Mouse (Mus musculus) small intestine, adult 2 months (tissue): ENCODE results near the gene Cacfd1.

Source experiments
- CTCF ChIP-seq: fragments of 200-500 bp; IDR thresholded peaks from 2 replicates; pipeline ENCODE4 v1.5.1; 2012; ENCODE audit warnings: low read depth, mild to moderate bottlenecking, control low read depth, inconsistent platforms, low read length, moderate library complexity, mixed read lengths; ENCODE audit not compliant: insufficient replicate concordance, insufficient read length; ENCODE audit errors: extremely low read depth
- POLR2A ChIP-seq: fragments of 200-500 bp; IDR thresholded peaks from 2 replicates; pipeline ENCODE4 v1.6.1; 2012; ENCODE audit warnings: low read depth, mild to moderate bottlenecking, control low read depth, inconsistent platforms, low read length, moderate library complexity

DNA sequence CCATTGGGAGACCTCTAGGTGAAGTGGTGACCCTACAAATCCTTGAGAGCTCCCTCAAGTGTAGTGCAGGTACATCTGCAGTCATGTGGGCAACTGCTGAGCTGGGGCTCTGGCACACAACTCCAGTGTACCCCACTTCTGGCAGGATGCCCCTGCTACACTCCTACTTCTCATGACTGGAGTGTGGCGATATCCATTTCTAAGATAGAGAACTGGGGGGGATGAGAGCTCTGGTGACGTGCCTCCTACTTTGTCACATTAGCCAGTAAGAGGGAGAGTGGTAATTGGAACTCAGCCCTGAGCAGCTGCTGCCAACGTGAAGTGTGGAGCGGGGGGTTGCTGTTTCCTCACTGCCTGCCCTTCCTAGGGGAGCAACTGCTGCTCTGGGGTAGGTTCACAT is 3.5 kb upstream of the Cacfd1 start:
- TF ChIP-seq CTCF: no peak
- TF ChIP-seq POLR2A: no peak
